Mouse (Mus musculus): Measurements from ENCODE around the gene Mta3. TPM values are rescaled to one million over a fixed set of nuclear protein-coding genes. Genes with fewer than 3 reads are reported as not detected.

The Mta3 gene
- polyA plus RNA-seq, 1 experiment from 2014 or later, result 29.8 TPM

- Histone ChIP-seq H3K27me3 (replicated peaks; ENCODE audit: control insufficient read depth, insufficient read depth, low read length) (no peaks in the 10 kb centered on the region), H3K4me3 (ENCODE audit: low read depth, low read length) (no peak overlapping the region), H3K9me3 (ENCODE audit: control insufficient read depth) (no peaks in the 10 kb centered on the region), H3K4me1 (replicated peaks; ENCODE audit: control insufficient read depth, insufficient read depth, low read length) (no peaks in the 10 kb centered on the region), H3K36me3 (ENCODE audit: control insufficient read depth, insufficient read depth) (peaks cover 30% of the 10 kb centered on the region), H3K9ac (ENCODE audit: low read depth, low read length) (no peak overlapping the region), H3K27ac (ENCODE audit: low read depth, low read length) (no peak overlapping the region), H3K4me2 (replicated peaks; ENCODE audit: low read depth) (no peak overlapping the region)
- no peak for ATAC-seq
- TF ChIP-seq CTCF (IDR thresholded peaks at IDR 0.05; ENCODE audit: low read depth), result no peak
- WGBS, result 92% methylated on average over 12 of the region's 12 CpGs
Observed at GRCm38 (mm10) chr17:83808476-83809098, 102.6 kb downstream of the Mta3 start.

DNA sequence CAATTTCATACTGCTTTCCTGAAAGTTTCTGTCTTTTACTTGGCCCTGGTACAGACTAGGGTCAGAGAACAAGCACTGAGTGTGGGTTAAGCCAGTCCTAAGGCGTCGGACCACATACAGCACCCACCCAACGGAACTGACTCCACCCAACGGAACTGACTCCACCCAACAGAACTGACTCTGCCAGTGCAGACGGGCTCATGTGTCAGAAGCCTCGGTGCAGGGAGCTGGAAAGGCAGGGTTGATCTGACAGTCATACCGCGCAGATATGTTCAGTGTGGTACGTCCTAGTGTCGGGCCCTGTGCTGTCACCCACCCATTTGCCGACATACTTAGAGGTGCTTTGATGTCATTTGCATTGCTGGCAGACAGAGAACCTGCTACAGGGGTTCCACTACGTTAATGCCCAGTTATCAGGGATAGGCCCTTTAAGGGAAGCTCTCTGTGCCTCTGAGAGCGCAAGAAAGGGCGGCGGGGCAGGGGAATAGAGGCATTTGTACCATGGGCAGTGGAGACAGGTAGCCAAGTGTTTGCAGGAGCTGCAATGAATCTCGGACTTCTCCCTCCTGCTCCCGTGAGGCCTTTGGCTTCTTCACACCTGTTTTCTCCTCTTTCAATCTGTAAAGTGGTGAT is 103.3 kb downstream of the Mta3 start:
- H3K27me3 ChIP-seq (replicated peaks; ENCODE audit: control insufficient read depth, insufficient read depth, low read length), result no peaks in the 10 kb centered on the region
- WGBS, result 88% methylated on average over 17 of the region's 17 CpGs
- no peak for TF ChIP-seq CTCF (IDR thresholded peaks at IDR 0.05; ENCODE audit: low read depth)
- H3K27ac ChIP-seq (ENCODE audit: low read depth, low read length), result no peak overlapping the region
- H3K4me1 ChIP-seq (replicated peaks; ENCODE audit: control insufficient read depth, insufficient read depth, low read length), result no peaks in the 10 kb centered on the region
- H3K36me3 ChIP-seq (ENCODE audit: control insufficient read depth, insufficient read depth), result peaks cover 30% of the 10 kb centered on the region
- no peak overlapping the region for H3K4me2 ChIP-seq (replicated peaks; ENCODE audit: low read depth)
- no peaks in the 10 kb centered on the region for H3K9me3 ChIP-seq (ENCODE audit: control insufficient read depth)
- no peak overlapping the region for H3K9ac ChIP-seq (ENCODE audit: low read depth, low read length)
- ATAC-seq, result no peak
- H3K4me3 ChIP-seq (ENCODE audit: low read depth, low read length), result no peak overlapping the region

- ATAC-seq, result no peak
- H3K4me2 ChIP-seq (replicated peaks; ENCODE audit: low read depth), result no peak overlapping the region
- H3K9ac ChIP-seq (ENCODE audit: low read depth, low read length), result no peak overlapping the region
- H3K4me3 ChIP-seq (ENCODE audit: low read depth, low read length), result no peak overlapping the region
- peaks cover 36% of the 10 kb centered on the region for H3K36me3 ChIP-seq (ENCODE audit: control insufficient read depth, insufficient read depth)
- 73% methylated on average over 5 of the region's 5 CpGs for WGBS
- no peak overlapping the region for H3K27ac ChIP-seq (ENCODE audit: low read depth, low read length)
- no peaks in the 10 kb centered on the region for H3K4me1 ChIP-seq (replicated peaks; ENCODE audit: control insufficient read depth, insufficient read depth, low read length)
- no peaks in the 10 kb centered on the region for H3K27me3 ChIP-seq (replicated peaks; ENCODE audit: control insufficient read depth, insufficient read depth, low read length)
- H3K9me3 ChIP-seq (ENCODE audit: control insufficient read depth), result no peaks in the 10 kb centered on the region
- no peak for TF ChIP-seq CTCF (IDR thresholded peaks at IDR 0.05; ENCODE audit: low read depth)
Observed at GRCm38 (mm10) chr17:83810285-83810684, 104.3 kb downstream of the Mta3 start.

- ATAC-seq, result no peak
- no peak overlapping the region for H3K4me3 ChIP-seq (ENCODE audit: low read depth, low read length)
- WGBS, result 94% methylated on average over 17 of the region's 17 CpGs
Observed at GRCm38 (mm10) chr17:83812200-83812944, 106.4 kb downstream of the Mta3 start.

GRCm38 (mm10) chr17:83813050-83813449 is 107.1 kb downstream of the Mta3 start:
- no peak overlapping the region for H3K9ac ChIP-seq (ENCODE audit: low read depth, low read length)
- H3K4me2 ChIP-seq (replicated peaks; ENCODE audit: low read depth), result no peak overlapping the region
- peaks cover 22% of the 10 kb centered on the region for H3K36me3 ChIP-seq (ENCODE audit: control insufficient read depth, insufficient read depth)
- ATAC-seq, result no peak
- H3K27me3 ChIP-seq (replicated peaks; ENCODE audit: control insufficient read depth, insufficient read depth, low read length), result no peaks in the 10 kb centered on the region
- no peak for TF ChIP-seq CTCF (IDR thresholded peaks at IDR 0.05; ENCODE audit: low read depth)
- H3K27ac ChIP-seq (ENCODE audit: low read depth, low read length), result no peak overlapping the region
- no peak overlapping the region for H3K4me3 ChIP-seq (ENCODE audit: low read depth, low read length)
- no peaks in the 10 kb centered on the region for H3K4me1 ChIP-seq (replicated peaks; ENCODE audit: control insufficient read depth, insufficient read depth, low read length)
- no peaks in the 10 kb centered on the region for H3K9me3 ChIP-seq (ENCODE audit: control insufficient read depth)
- WGBS, result 92% methylated on average over 4 of the region's 4 CpGs

More at GRCm38 (mm10) chr17:83812200-83812944, 106.4 kb downstream of the Mta3 start:
- H3K36me3 ChIP-seq (ENCODE audit: control insufficient read depth, insufficient read depth), result peaks cover 22% of the 10 kb centered on the region
- H3K9ac ChIP-seq (ENCODE audit: low read depth, low read length), result no peak overlapping the region
- no peak overlapping the region for H3K27ac ChIP-seq (ENCODE audit: low read depth, low read length)
- no peaks in the 10 kb centered on the region for H3K27me3 ChIP-seq (replicated peaks; ENCODE audit: control insufficient read depth, insufficient read depth, low read length)
- no peaks in the 10 kb centered on the region for H3K9me3 ChIP-seq (ENCODE audit: control insufficient read depth)
- H3K4me2 ChIP-seq (replicated peaks; ENCODE audit: low read depth), result no peak overlapping the region
- no peaks in the 10 kb centered on the region for H3K4me1 ChIP-seq (replicated peaks; ENCODE audit: control insufficient read depth, insufficient read depth, low read length)
- no peak for TF ChIP-seq CTCF (IDR thresholded peaks at IDR 0.05; ENCODE audit: low read depth)

GRCm38 (mm10) chr17:83816996-83817395 is 111.0 kb downstream of the Mta3 start:
- Histone ChIP-seq H3K9ac (ENCODE audit: low read depth, low read length) (no peak overlapping the region), H3K9me3 (ENCODE audit: control insufficient read depth) (no peaks in the 10 kb centered on the region), H3K27ac (ENCODE audit: low read depth, low read length) (no peak overlapping the region), H3K27me3 (replicated peaks; ENCODE audit: control insufficient read depth, insufficient read depth, low read length) (no peaks in the 10 kb centered on the region), H3K4me2 (replicated peaks; ENCODE audit: low read depth) (no peak overlapping the region), H3K36me3 (ENCODE audit: control insufficient read depth, insufficient read depth) (peaks cover 11% of the 10 kb centered on the region), H3K4me3 (ENCODE audit: low read depth, low read length) (no peak overlapping the region), H3K4me1 (replicated peaks; ENCODE audit: control insufficient read depth, insufficient read depth, low read length) (no peaks in the 10 kb centered on the region)
- 69% methylated on average over 7 of the region's 7 CpGs for WGBS
- ATAC-seq, result no peak
- TF ChIP-seq CTCF (IDR thresholded peaks at IDR 0.05; ENCODE audit: low read depth), result no peak

All from intestine, postnatal 0 days (tissue).